Mouse (Mus musculus) layer of hippocampus, adult 6 months (tissue): ENCODE results near the gene Olfr612. TPM values are rescaled to one million over a fixed set of nuclear protein-coding genes. Genes with fewer than 3 reads are reported as not detected.

Experiments used
- long read RNA-seq, 2 experiments: library from polyadenylated mRNA; unstranded; transcript quantifications; one replicate each; pipeline ENCODE4 v2.0.0; 2019 to 2020
- microRNA-seq: library from miRNA; unstranded; fragments of <30 nt; microRNA quantifications from one replicate; pipeline ENCODE4 v1.2.0, GENCODE M21; 2020
- polyA plus RNA-seq: library from polyadenylated mRNA; unstranded; fragments of <200 nt; fragmentation: Nextera tagmentation; gene quantifications from 2 replicates; pipeline ENCODE4 v1.2.3, GENCODE M21; 2021

Olfr612 gene
- polyA plus RNA-seq: not detected in 2 replicates
- long read RNA-seq, experiment 1: 0 reads
- long read RNA-seq, experiment 2: 0 reads

DNA sequence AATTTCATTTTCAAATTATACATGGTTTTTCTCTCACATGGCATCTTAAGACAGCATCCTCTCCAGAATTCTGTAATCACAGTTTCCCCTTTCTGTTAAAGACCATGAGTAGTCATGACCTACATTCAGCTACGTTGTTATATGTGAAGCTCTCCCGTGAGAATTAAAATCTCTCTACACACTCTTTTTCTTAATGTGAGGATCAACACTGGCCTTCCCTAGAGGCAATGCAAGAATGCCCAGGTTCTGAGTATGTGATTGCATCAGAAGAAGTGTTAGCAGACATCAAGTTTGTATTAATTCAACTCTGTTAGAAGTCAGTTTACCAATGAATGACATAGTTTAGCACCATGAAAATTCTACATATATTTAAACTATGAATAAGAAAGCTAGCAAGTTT is at the start of gene Olfr612:
Olfr612 (minus strand) TSS at position 101 of the 400 bp plus-strand sequence.

DNA sequence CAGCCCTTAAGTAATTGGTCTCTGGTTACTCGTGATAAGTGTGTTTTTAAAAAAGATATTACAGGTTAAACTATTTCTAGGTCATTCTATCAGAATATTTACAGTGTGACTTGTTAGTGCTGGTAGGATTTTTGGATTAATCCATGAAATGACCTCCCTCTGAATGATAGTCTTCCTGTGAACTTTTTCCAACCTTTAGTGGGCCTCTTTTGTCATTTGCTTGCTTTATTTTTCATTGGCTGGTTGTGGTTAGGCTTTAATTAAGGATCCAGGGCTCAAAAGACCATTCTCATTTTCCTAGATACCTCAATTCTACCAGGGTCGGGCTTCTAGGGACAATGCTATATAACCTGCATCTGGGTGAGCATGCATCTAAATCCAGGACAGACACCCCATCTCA is 47.3 kb upstream of the Olfr612 start, which contains the start of gene Olfr618:
Olfr618 (plus strand) TSS at position 301 of the 400 bp plus-strand sequence.

DNA sequence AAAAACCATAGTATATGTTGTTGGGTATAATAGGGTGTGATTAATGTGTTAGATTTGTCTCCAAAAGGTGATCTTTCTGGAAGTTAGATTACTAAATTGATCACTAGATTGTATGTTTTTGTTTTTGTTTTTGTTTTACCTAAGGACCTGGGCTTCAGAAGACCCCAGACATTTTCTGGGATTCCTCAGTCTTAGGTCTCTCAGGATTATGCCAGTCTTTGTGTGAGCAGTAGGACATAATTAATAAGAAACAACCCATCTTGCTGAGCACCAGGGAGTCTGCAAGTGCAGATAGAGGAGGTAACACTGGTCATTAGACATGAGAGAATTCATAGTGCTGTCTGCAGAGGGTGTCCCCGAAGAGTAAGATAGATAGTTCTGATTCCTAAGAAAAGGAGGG is 30.2 kb upstream of the Olfr612 start, which contains the start of gene Olfr617:
Olfr617 (plus strand) TSS at position 301 of the 400 bp plus-strand sequence.

DNA sequence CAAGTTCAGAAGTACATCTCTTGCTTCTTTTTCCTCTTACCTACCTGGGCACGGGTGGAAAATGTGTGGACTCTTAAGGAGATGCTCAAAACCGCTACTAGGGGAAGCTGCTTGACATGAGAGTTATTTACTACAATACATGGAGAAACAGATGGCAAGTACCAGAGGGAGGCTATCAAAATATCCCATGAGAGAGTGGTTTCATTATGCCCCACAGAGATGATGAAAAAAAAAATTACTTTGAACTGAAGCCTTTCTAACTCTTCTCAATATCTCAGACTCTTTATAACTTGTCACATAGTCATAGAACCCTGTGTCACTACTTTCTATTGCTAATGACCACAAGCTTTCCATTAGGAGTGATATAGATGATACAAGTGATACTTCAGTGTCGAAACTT is 26.5 kb upstream of the Olfr612 start, which contains the start of gene Olfr616:
Olfr616 (minus strand) TSS at position 101 of the 400 bp plus-strand sequence.

DNA sequence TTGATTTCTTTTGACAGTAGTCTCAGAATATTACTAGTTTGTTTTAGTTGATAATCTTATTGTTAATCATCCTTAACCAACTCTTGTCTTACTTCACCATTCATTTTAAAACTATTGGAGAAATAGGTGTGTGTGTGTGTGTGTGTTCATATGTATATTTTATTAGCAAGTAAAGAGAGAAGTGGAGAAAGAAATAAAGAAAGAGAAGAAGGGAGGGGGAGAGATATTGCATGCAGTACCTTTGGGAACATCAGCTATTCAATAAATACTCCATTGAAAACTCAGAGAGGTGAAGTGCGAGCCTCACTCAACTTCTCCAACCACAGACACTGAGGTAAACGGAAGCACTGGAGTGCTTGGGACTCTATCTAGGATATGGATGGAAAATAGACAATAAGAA is 13.3 kb upstream of the Olfr612 start, which contains the start of gene Olfr615:
Olfr615 (plus strand) TSS at position 301 of the 400 bp plus-strand sequence.

DNA sequence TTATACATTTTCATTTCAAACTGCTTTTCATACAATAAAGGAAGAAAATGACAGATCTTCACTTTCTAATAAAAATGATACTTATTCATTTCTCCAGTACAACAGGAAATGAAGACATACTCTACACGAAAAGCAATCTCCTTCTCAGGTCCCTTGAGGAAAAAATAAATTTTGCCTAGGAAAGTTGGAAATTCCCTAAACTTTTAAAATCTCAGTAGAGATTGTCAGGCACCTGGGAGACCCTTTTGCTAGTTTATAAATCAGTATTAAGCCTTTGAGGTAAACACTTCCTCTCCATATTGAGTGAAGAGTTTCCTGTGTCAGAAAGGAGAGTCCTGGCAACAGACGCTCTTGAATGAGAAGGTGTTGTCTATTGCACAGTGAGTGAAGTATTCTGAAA is 5.3 kb upstream of the Olfr612 start, which contains the start of gene Olfr613:
Olfr613 (plus strand) TSS at position 301 of the 400 bp plus-strand sequence.

DNA sequence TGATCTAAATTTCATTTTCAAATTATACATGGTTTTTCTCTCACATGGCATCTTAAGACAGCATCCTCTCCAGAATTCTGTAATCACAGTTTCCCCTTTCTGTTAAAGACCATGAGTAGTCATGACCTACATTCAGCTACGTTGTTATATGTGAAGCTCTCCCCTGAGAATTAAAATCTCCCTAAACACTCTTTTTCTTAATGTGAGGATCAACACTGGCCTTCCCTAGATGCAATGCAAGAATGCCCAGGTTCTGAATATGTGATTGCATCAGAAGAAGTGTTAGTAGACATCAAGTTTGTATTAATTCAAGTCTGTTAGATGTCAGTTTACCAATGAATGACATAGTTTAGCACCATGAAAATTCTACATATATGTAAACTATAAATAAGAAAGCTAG is 21.8 kb downstream of the Olfr612 start, which contains the start of gene Olfr611:
Olfr611 (minus strand) TSS at position 101 of the 400 bp plus-strand sequence.

DNA sequence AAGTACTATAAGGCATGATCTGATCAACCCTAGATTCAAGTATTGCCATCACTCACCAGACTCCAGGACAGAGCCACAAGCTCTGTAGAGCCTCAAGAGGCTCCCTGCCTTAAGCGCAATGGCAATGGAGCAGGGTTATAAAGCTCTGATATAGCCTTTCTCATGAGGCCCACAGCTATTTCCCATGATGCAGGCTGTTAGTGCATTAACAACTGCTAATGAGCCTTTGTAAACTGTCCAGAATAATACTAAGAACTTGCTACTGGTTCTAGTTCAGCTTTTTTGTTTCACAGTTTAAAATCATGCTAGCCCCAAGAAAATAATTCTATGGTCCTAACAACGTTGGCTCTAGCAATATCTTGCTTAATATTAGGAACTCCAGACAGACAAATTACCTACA is 30.5 kb downstream of the Olfr612 start, which contains the start of gene Olfr610:
Olfr610 (minus strand) TSS at position 101 of the 400 bp plus-strand sequence.

DNA sequence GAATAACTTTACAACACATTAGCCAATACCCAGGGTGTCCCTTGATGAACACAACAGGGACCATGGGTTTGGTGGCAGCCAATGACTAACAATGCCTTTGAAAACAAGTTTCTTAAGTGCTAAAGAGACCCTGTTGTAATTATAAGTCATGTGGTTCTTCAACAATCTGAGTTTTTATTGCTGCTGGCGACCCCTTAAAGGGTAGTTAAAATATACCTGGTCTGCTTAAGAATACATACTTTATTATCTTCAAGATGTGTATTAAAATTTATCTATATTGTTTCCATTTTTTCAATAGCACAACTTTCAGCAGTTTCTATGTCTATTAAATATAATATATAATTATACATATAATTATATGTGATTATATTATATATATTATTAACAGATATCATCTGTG is 44.6 kb downstream of the Olfr612 start, which contains the start of gene Olfr609:
Olfr609 (minus strand) TSS at position 101 of the 400 bp plus-strand sequence.

Small RNA genes within 50 kb of the gene (microRNA-seq; reads per million reads assigned to microRNA genes)
- not detected for gene Gm26506

Other genes starting within 250 kb of the Olfr612 start
- not detected in 2 replicates for gene Olfr596, start 237.1 kb downstream of the Olfr612 start, polyA plus RNA-seq
- not detected in 2 replicates for gene Olfr597, start 226.4 kb downstream of the Olfr612 start, polyA plus RNA-seq
- gene Olfr598, start 219.1 kb downstream of the Olfr612 start, polyA plus RNA-seq: not detected in 2 replicates
- not detected in 2 replicates for gene Olfr599, start 206.8 kb downstream of the Olfr612 start, polyA plus RNA-seq
- not detected in 2 replicates for gene Olfr600, start 193.0 kb downstream of the Olfr612 start, polyA plus RNA-seq
- not detected in 2 replicates for gene Olfr601, start 180.1 kb downstream of the Olfr612 start, polyA plus RNA-seq
- not detected in 2 replicates for gene Olfr603, start 156.5 kb downstream of the Olfr612 start, polyA plus RNA-seq
- gene Usp17lc, start 127.6 kb downstream of the Olfr612 start, polyA plus RNA-seq: not detected in 2 replicates
- gene Olfr605, start 97.3 kb downstream of the Olfr612 start, polyA plus RNA-seq: not detected in 2 replicates
- gene Olfr606, start 93.7 kb downstream of the Olfr612 start, polyA plus RNA-seq: not detected in 2 replicates
- not detected in 2 replicates for gene Olfr607, start 78.6 kb downstream of the Olfr612 start, polyA plus RNA-seq
- not detected in 2 replicates for gene Olfr608, start 72.8 kb downstream of the Olfr612 start, polyA plus RNA-seq
- not detected in 2 replicates for gene Olfr609, start 44.7 kb downstream of the Olfr612 start, polyA plus RNA-seq
- gene Olfr610, start 30.6 kb downstream of the Olfr612 start, polyA plus RNA-seq: not detected in 2 replicates
- gene Olfr611, start 21.9 kb downstream of the Olfr612 start, polyA plus RNA-seq: not detected in 2 replicates
- not detected in 2 replicates for gene Olfr613, start 5.4 kb upstream of the Olfr612 start, polyA plus RNA-seq
- not detected in 2 replicates for gene Olfr615, start 13.4 kb upstream of the Olfr612 start, polyA plus RNA-seq
- not detected in 2 replicates for gene Olfr616, start 26.4 kb upstream of the Olfr612 start, polyA plus RNA-seq
- not detected in 2 replicates for gene Olfr617, start 30.3 kb upstream of the Olfr612 start, polyA plus RNA-seq
- not detected in 2 replicates for gene Olfr618, start 47.4 kb upstream of the Olfr612 start, polyA plus RNA-seq
- not detected in 2 replicates for gene Olfr619, start 57.9 kb upstream of the Olfr612 start, polyA plus RNA-seq
- gene Olfr620, start 69.8 kb upstream of the Olfr612 start, polyA plus RNA-seq: not detected in 2 replicates
- not detected in 2 replicates for gene Olfr622, start 100.0 kb upstream of the Olfr612 start, polyA plus RNA-seq
- gene Olfr623, start 121.0 kb upstream of the Olfr612 start, polyA plus RNA-seq: not detected in 2 replicates
- gene Olfr624, start 128.5 kb upstream of the Olfr612 start, polyA plus RNA-seq: not detected in 2 replicates
- gene Olfr625-ps1, start 140.0 kb upstream of the Olfr612 start, polyA plus RNA-seq: not detected in 2 replicates
- not detected in 2 replicates for gene Olfr243, start 172.0 kb upstream of the Olfr612 start, polyA plus RNA-seq
- gene Olfr628, start 187.7 kb upstream of the Olfr612 start, polyA plus RNA-seq: not detected in 2 replicates
- not detected in 2 replicates for gene Olfr629, start 202.2 kb upstream of the Olfr612 start, polyA plus RNA-seq
- not detected in 2 replicates for gene Olfr630, start 214.6 kb upstream of the Olfr612 start, polyA plus RNA-seq
- not detected in 2 replicates for gene Olfr69, start 228.9 kb upstream of the Olfr612 start, polyA plus RNA-seq
- gene Olfr68, start 237.0 kb upstream of the Olfr612 start, polyA plus RNA-seq: not detected in 2 replicates
- gene Olfr67, start 249.1 kb upstream of the Olfr612 start, polyA plus RNA-seq: not detected in 2 replicates